Comparison of ENCODE assay signal across 20 mouse cellular contexts in the genomic region with DNA sequence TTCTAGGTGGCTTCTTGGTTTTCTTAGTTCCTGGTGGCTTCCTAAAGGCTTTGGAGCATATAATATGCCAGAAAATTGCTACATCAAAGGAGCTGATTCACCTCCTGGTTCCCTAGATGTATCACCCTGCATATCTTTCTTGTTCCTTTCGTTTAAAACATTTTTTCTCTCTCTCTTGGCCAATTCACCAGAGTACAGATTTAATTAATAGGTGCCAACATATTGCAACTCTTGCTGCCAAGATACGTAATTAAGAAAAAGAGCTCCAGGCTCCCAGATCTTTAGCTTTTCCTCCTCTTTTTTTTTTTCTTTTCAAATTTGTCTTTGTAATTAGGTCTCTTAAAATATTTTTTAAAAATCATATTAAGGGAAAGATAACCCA.
DNase-seq lines count a peak whose midpoint lies in the region; ATAC-seq and TF ChIP-seq lines count a peak whose summit lies in the region.
"Had no signal": no experiment of that assay in that cellular context is flagged by ENCODE, and none has a peak within 500 bp of the region (broad histone marks: within the 10 kb centered on the region; RNA-seq: fewer than 3 reads in every experiment).

No protein-coding gene starts in this region.

- H3K4me3 ChIP-seq in forebrain, embryonic 15.5 days: 0 out of 2 replicates have a peak overlapping the region, but pooled peaks have one; percentile 3
- no peak overlapping the region for H3K4me3 ChIP-seq in forebrain, embryonic 10.5 days
- no peak overlapping the region for H3K4me3 ChIP-seq in midbrain, postnatal 0 days (ENCODE audit: low read depth, low read length)
- no peak overlapping the region for H3K4me3 ChIP-seq in midbrain, embryonic 13.5 days (replicated peaks)
- 0 out of 2 replicates have a peak overlapping the region, but pooled peaks have one; percentile 13 for H3K4me3 ChIP-seq in forebrain, postnatal 0 days (ENCODE audit: low read depth, low read length)
- H3K4me3 ChIP-seq: embryonic facial prominence, embryonic 12.5 days; heart, adult 2 months; heart, embryonic 15.5 days; hindbrain, embryonic 13.5 days had no signal

- no peak for TF ChIP-seq CTCF in midbrain, postnatal 0 days (IDR thresholded peaks at IDR 0.05)
- TF ChIP-seq CTCF in forebrain, postnatal 0 days (IDR thresholded peaks at IDR 0.05; ENCODE audit: low read depth): no peak

- WGBS in forebrain, embryonic 15.5 days: 33% methylated on average over 2 of the region's 2 CpGs
- 86% methylated on average over 2 of the region's 2 CpGs for WGBS in forebrain, embryonic 10.5 days
- WGBS in midbrain, postnatal 0 days: 44% methylated on average over 2 of the region's 2 CpGs
- WGBS in midbrain, embryonic 13.5 days: 65% methylated on average over 2 of the region's 2 CpGs
- WGBS in forebrain, postnatal 0 days: 19% methylated on average over 2 of the region's 2 CpGs

- H3K9ac ChIP-seq in forebrain, embryonic 15.5 days (replicated peaks): no peak overlapping the region
- no peak overlapping the region for H3K9ac ChIP-seq in midbrain, postnatal 0 days (replicated peaks; ENCODE audit: low read length, poor library complexity, severe bottlenecking)
- H3K9ac ChIP-seq in midbrain, embryonic 13.5 days (replicated peaks): no peak overlapping the region
- no peak overlapping the region for H3K9ac ChIP-seq in forebrain, postnatal 0 days
- H3K9ac ChIP-seq: embryonic facial prominence, embryonic 12.5 days; heart, embryonic 15.5 days; hindbrain, embryonic 13.5 days had no signal

- H3K9me3 ChIP-seq in forebrain, embryonic 15.5 days: no peaks in the 10 kb centered on the region
- H3K9me3 ChIP-seq in forebrain, embryonic 10.5 days: no peaks in the 10 kb centered on the region
- no peaks in the 10 kb centered on the region for H3K9me3 ChIP-seq in midbrain, postnatal 0 days (ENCODE audit: low read length)
- H3K9me3 ChIP-seq in midbrain, embryonic 13.5 days: no peaks in the 10 kb centered on the region
- no peaks in the 10 kb centered on the region for H3K9me3 ChIP-seq in forebrain, postnatal 0 days (ENCODE audit: low read length)
- H3K9me3 ChIP-seq: embryonic facial prominence, embryonic 12.5 days; heart, embryonic 15.5 days; hindbrain, embryonic 13.5 days had no signal

- no peaks in the 10 kb centered on the region for H3K27me3 ChIP-seq in forebrain, embryonic 15.5 days
- no peaks in the 10 kb centered on the region for H3K27me3 ChIP-seq in forebrain, embryonic 10.5 days (ENCODE audit: poor library complexity, severe bottlenecking)
- no peaks in the 10 kb centered on the region for H3K27me3 ChIP-seq in midbrain, postnatal 0 days (ENCODE audit: insufficient read depth, low read length)
- no peaks in the 10 kb centered on the region for H3K27me3 ChIP-seq in midbrain, embryonic 13.5 days
- H3K27me3 ChIP-seq in forebrain, postnatal 0 days (ENCODE audit: insufficient read depth, low read length): no peaks in the 10 kb centered on the region
- H3K27me3 ChIP-seq: CH12.LX; embryonic facial prominence, embryonic 12.5 days; heart, embryonic 15.5 days; hindbrain, embryonic 13.5 days; Patski had no signal

- DNase-seq in forebrain, embryonic 10.5 days (ENCODE audit: extremely low spot score, low spot score): no peak
- peak; percentile 32 for DNase-seq in midbrain, postnatal 0 days (ENCODE audit: low spot score)
- DNase-seq in forebrain, postnatal 0 days: no peak
- no peak for DNase-seq in spleen, adult 18-20 months
- DNase-seq: adrenal gland, adult 2 months; adrenal gland, postnatal 25 days; cerebellum, adult 11-12 months; cerebellum, adult 9-10 months; gastrocnemius, postnatal 14 days; heart, adult 2 months had no signal

- H3K4me2 ChIP-seq in forebrain, embryonic 15.5 days (replicated peaks): peak overlapping the region; percentile 24
- H3K4me2 ChIP-seq in midbrain, postnatal 0 days (ENCODE audit: low read depth, low read length, poor library complexity, severe bottlenecking): no peak overlapping the region
- no peak overlapping the region for H3K4me2 ChIP-seq in midbrain, embryonic 13.5 days (replicated peaks)
- H3K4me2 ChIP-seq in forebrain, postnatal 0 days (ENCODE audit: low read depth): peak overlapping the region; percentile 37
- H3K4me2 ChIP-seq: embryonic facial prominence, embryonic 12.5 days; heart, embryonic 11.5 days; heart, embryonic 15.5 days; hindbrain, embryonic 13.5 days had no signal

- no peaks in the 10 kb centered on the region for H3K36me3 ChIP-seq in forebrain, embryonic 15.5 days
- no peaks in the 10 kb centered on the region for H3K36me3 ChIP-seq in forebrain, embryonic 10.5 days (replicated peaks)
- no peaks in the 10 kb centered on the region for H3K36me3 ChIP-seq in midbrain, postnatal 0 days (ENCODE audit: insufficient read depth, low read length)
- H3K36me3 ChIP-seq in midbrain, embryonic 13.5 days: no peaks in the 10 kb centered on the region
- no peaks in the 10 kb centered on the region for H3K36me3 ChIP-seq in forebrain, postnatal 0 days (ENCODE audit: insufficient read depth)
- H3K36me3 ChIP-seq: embryonic facial prominence, embryonic 12.5 days; heart, embryonic 15.5 days; hindbrain, embryonic 13.5 days had no signal

- no peak for ATAC-seq in forebrain, embryonic 15.5 days (replicated peaks)
- ATAC-seq in midbrain, postnatal 0 days (ENCODE audit: low FRiP score): no peak
- ATAC-seq in midbrain, embryonic 13.5 days: no peak
- peak; percentile 25; the same call in 1 of the 2 replicates for ATAC-seq in forebrain, postnatal 0 days
- ATAC-seq: activated CD4-positive, CD25-positive, alpha-beta regulatory T cell, adult 4 months; intestine, embryonic 16.5 days; Patski had no signal

- peak overlapping the region; percentile 82 for H3K27ac ChIP-seq in forebrain, embryonic 15.5 days (replicated peaks)
- H3K27ac ChIP-seq in forebrain, embryonic 10.5 days: no peak overlapping the region
- H3K27ac ChIP-seq in midbrain, postnatal 0 days (ENCODE audit: low read depth, low read length): no peak overlapping the region
- no peak overlapping the region for H3K27ac ChIP-seq in midbrain, embryonic 13.5 days
- peak overlapping the region; percentile 10; the same call in 1 of the 2 replicates for H3K27ac ChIP-seq in forebrain, postnatal 0 days (ENCODE audit: low read depth, low read length)
- H3K27ac ChIP-seq: embryonic facial prominence, embryonic 12.5 days; heart, adult 2 months; heart, embryonic 15.5 days; hindbrain, embryonic 13.5 days had no signal

- H3K4me1 ChIP-seq in forebrain, embryonic 15.5 days: no peaks in the 10 kb centered on the region
- no peaks in the 10 kb centered on the region for H3K4me1 ChIP-seq in forebrain, embryonic 10.5 days
- no peaks in the 10 kb centered on the region for H3K4me1 ChIP-seq in midbrain, postnatal 0 days (ENCODE audit: insufficient read depth, low read length)
- H3K4me1 ChIP-seq in midbrain, embryonic 13.5 days (replicated peaks): no peaks in the 10 kb centered on the region
- H3K4me1 ChIP-seq in forebrain, postnatal 0 days (ENCODE audit: insufficient read depth): no peaks in the 10 kb centered on the region
- H3K4me1 ChIP-seq: embryonic facial prominence, embryonic 12.5 days; heart, embryonic 15.5 days; hindbrain, embryonic 13.5 days had no signal

Comparison
In these comparisons a context has a peak if more than half of its experiments do, and no peak if none do; other contexts are left out.
1. H3K27ac ChIP-seq: peak in forebrain, embryonic 15.5 days (single experiment) and forebrain, postnatal 0 days (single experiment); none in forebrain, embryonic 10.5 days (single experiment), midbrain, postnatal 0 days (single experiment) and midbrain, embryonic 13.5 days (single experiment).
2. H3K4me3 ChIP-seq: peak in forebrain, embryonic 15.5 days (single experiment) and forebrain, postnatal 0 days (single experiment); none in forebrain, embryonic 10.5 days (single experiment), midbrain, postnatal 0 days (single experiment) and midbrain, embryonic 13.5 days (single experiment).
3. H3K4me2 ChIP-seq: peak in forebrain, embryonic 15.5 days (single experiment) and forebrain, postnatal 0 days (single experiment); none in midbrain, postnatal 0 days (single experiment) and midbrain, embryonic 13.5 days (single experiment).